Mouse (Mus musculus) spleen, adult 2 months (tissue): ENCODE measurements around the gene Dnaaf1.

Source experiments
- CTCF ChIP-seq: fragments of 200-500 bp; IDR thresholded peaks from 2 replicates; pipeline ENCODE4 v1.5.1; 2011; ENCODE audit warnings: mild to moderate bottlenecking, inconsistent platforms; ENCODE audit not compliant: insufficient read depth, insufficient read length, insufficient replicate concordance; ENCODE audit errors: extremely low read depth
- POLR2A ChIP-seq: fragments of 200-500 bp; IDR thresholded peaks from 2 replicates; pipeline ENCODE4 v1.6.1; 2011; ENCODE audit warnings: low read depth, low read length, inconsistent platforms

DNA sequence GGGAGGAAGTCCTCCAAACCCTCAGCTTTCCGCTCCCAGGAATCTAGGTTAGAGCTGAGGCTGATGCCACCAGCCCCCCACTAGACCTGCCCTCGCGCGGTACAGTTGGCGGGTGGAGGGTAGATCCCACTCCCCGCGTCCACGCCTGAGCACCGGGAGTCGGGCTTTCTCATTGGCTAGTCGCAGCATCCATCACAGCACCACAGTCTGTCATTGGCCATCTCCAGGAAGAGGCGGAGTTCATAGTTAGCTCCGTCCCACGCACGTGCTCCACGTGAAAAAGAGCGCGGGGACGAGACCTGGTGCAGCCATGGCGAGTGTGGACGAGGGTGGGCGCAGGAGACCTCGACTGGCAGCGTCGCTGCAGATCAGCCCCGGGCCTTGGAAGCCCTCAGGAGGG lies 37.4 kb downstream of the Dnaaf1 start, which contains the start of gene Adad2:
- TF ChIP-seq POLR2A, result no peak
- TF ChIP-seq CTCF, result no peak
